Comparison of ENCODE assay signal across 13 mouse cellular contexts in the genomic region with DNA sequence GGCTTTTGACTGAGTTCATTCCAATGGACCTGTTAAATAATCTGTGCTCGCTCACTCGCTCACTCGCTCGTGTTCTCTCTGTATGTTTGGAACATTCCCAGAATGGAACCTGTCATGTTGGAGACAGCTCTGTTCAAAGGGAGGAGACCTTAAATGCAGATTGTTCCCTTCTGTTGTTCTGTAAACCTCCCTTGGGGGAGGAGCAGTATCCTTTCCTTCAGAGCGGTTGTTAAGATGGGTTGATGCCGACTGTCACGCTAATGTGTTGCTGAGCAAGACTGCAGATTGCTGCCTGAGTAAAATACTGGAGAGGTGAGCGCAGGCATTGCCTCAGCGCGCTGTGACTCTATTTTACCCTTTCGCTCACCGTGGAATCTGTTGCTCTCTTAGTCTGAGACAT. TPM values are rescaled to one million over a fixed set of nuclear protein-coding genes. Genes with fewer than 3 reads are reported as not detected.
A peak's percentile ranks its signal among the peaks of the same experiment; 100 is the strongest.
DNase-seq lines count a peak whose midpoint lies in the region; ATAC-seq and TF ChIP-seq lines count a peak whose summit lies in the region.
"Had no signal": no experiment of that assay in that cellular context is flagged by ENCODE, and none has a peak within 500 bp of the region (broad histone marks: within the 10 kb centered on the region; RNA-seq: fewer than 3 reads in every experiment).

No protein-coding gene starts in this region.

- H3K27me3 ChIP-seq in neural tube, embryonic 13.5 days = no peaks in the 10 kb centered on the region
- no peaks in the 10 kb centered on the region for H3K27me3 ChIP-seq in forebrain, embryonic 13.5 days
- H3K27me3 ChIP-seq in hindbrain, embryonic 16.5 days (replicated peaks; ENCODE audit: control insufficient read depth, insufficient read depth, low read length) = no peaks in the 10 kb centered on the region
- H3K27me3 ChIP-seq in heart, embryonic 11.5 days (ENCODE audit: control insufficient read depth, insufficient read depth, low read length) = no peaks in the 10 kb centered on the region
- H3K27me3 ChIP-seq in cerebellum, adult 2 months (ENCODE audit: control insufficient read depth, insufficient read depth, low read length) = no peaks in the 10 kb centered on the region
- H3K27me3 ChIP-seq: liver, embryonic 15.5 days had no signal

- H3K36me3 ChIP-seq in neural tube, embryonic 13.5 days = peaks cover 32% of the 10 kb centered on the region
- H3K36me3 ChIP-seq in forebrain, embryonic 13.5 days (ENCODE audit: poor library complexity, severe bottlenecking) = peaks cover 34% of the 10 kb centered on the region
- H3K36me3 ChIP-seq in hindbrain, embryonic 16.5 days (ENCODE audit: control insufficient read depth, insufficient read depth, low read length) = peaks cover 15% of the 10 kb centered on the region
- H3K36me3 ChIP-seq in heart, embryonic 11.5 days (ENCODE audit: control insufficient read depth, insufficient read depth, low read length) = peaks cover 10% of the 10 kb centered on the region; the same call in 1 of the 2 replicates

- no peak for DNase-seq in neural tube, embryonic 10.5 days (ENCODE audit: extremely low spot score, low spot score)
- no peak for DNase-seq in cerebellum, adult 2 months
- DNase-seq: adrenal gland, adult 2 months; spleen, adult 18-20 months had no signal

- no peak for TF ChIP-seq POLR2A in cerebellum, adult 2 months (IDR thresholded peaks at IDR 0.05; ENCODE audit: borderline replicate concordance, insufficient read depth, low read length)

- no peak for ATAC-seq in neural tube, embryonic 13.5 days (ENCODE audit: low read depth)
- peak; percentile 50; the same call in 1 of the 2 replicates for ATAC-seq in forebrain, embryonic 13.5 days
- ATAC-seq in hindbrain, embryonic 16.5 days = no peak
- no peak for ATAC-seq in inflammation-experienced regulatory T-cells, adult 6 months
- no peak for ATAC-seq in heart, embryonic 11.5 days (replicated peaks; ENCODE audit: insufficient number of reproducible peaks, low FRiP score, low TSS enrichment)

- peak overlapping the region; percentile 4; the same call in 1 of the 2 replicates for H3K9ac ChIP-seq in neural tube, embryonic 13.5 days
- peak overlapping the region; percentile 14; the same call in 1 of the 2 replicates for H3K9ac ChIP-seq in forebrain, embryonic 13.5 days
- H3K9ac ChIP-seq in hindbrain, embryonic 16.5 days (ENCODE audit: low read depth, low read length) = peak overlapping the region; percentile 11; the same call in 1 of the 2 replicates
- no peak overlapping the region for H3K9ac ChIP-seq in heart, embryonic 11.5 days (ENCODE audit: low read depth, low read length)
- H3K9ac ChIP-seq: liver, embryonic 15.5 days had no signal

- WGBS in neural tube, embryonic 13.5 days = 16% methylated on average over 12 of the region's 12 CpGs
- 18% methylated on average over 12 of the region's 12 CpGs for WGBS in forebrain, embryonic 13.5 days
- 19% methylated on average over 12 of the region's 12 CpGs for WGBS in hindbrain, embryonic 16.5 days
- 42% methylated on average over 12 of the region's 12 CpGs for WGBS in heart, embryonic 11.5 days (ENCODE audit: insufficient replicate concordance)
- 46% methylated on average over 12 of the region's 12 CpGs for WGBS in cerebellum, adult 2 months

- no peak overlapping the region for H3K4me3 ChIP-seq in neural tube, embryonic 13.5 days
- H3K4me3 ChIP-seq in forebrain, embryonic 13.5 days = no peak overlapping the region
- no peak overlapping the region for H3K4me3 ChIP-seq in hindbrain, embryonic 16.5 days (ENCODE audit: low read length)
- no peak overlapping the region for H3K4me3 ChIP-seq in heart, embryonic 11.5 days (ENCODE audit: low read depth, low read length)
- H3K4me3 ChIP-seq in cerebellum, adult 2 months (replicated peaks; ENCODE audit: insufficient read depth, low read depth, low read length) = no peak overlapping the region
- H3K4me3 ChIP-seq: erythroblast, embryonic 14.5 days; heart, embryonic 10.5 days; liver, embryonic 15.5 days had no signal

- H3K4me1 ChIP-seq in neural tube, embryonic 13.5 days (replicated peaks) = peaks cover 46% of the 10 kb centered on the region
- peaks cover 45% of the 10 kb centered on the region for H3K4me1 ChIP-seq in forebrain, embryonic 13.5 days
- H3K4me1 ChIP-seq in hindbrain, embryonic 16.5 days (ENCODE audit: control insufficient read depth, insufficient read depth, low read depth, low read length) = peaks cover 10% of the 10 kb centered on the region
- H3K4me1 ChIP-seq in heart, embryonic 11.5 days (ENCODE audit: control insufficient read depth, insufficient read depth, low read length) = no peaks in the 10 kb centered on the region
- H3K4me1 ChIP-seq in cerebellum, adult 2 months (ENCODE audit: control insufficient read depth, insufficient read depth, low read length) = peaks cover 13% of the 10 kb centered on the region; the same call in 1 of the 2 replicates

- no peak for TF ChIP-seq CTCF in cerebellum, adult 2 months (IDR thresholded peaks at IDR 0.05; ENCODE audit: borderline replicate concordance, insufficient read depth, low read depth, low read length)

- H3K27ac ChIP-seq in neural tube, embryonic 13.5 days (replicated peaks) = peak overlapping the region; percentile 20; the same call in 1 of the 2 replicates
- H3K27ac ChIP-seq in forebrain, embryonic 13.5 days = peak overlapping the region; percentile 74
- H3K27ac ChIP-seq in hindbrain, embryonic 16.5 days (ENCODE audit: low read depth, low read length) = no peak overlapping the region
- no peak overlapping the region for H3K27ac ChIP-seq in heart, embryonic 11.5 days (ENCODE audit: low read depth, low read length)
- H3K27ac ChIP-seq in cerebellum, adult 2 months (ENCODE audit: insufficient read depth, low read length) = no peak overlapping the region
- H3K27ac ChIP-seq: heart, embryonic 10.5 days; kidney, postnatal 0 days; liver, embryonic 15.5 days had no signal

- H3K4me2 ChIP-seq in neural tube, embryonic 13.5 days = no peak overlapping the region
- H3K4me2 ChIP-seq in forebrain, embryonic 13.5 days = peak overlapping the region; percentile 34
- peak overlapping the region; percentile 21 for H3K4me2 ChIP-seq in hindbrain, embryonic 16.5 days (ENCODE audit: low read length)
- no peak overlapping the region for H3K4me2 ChIP-seq in heart, embryonic 11.5 days
- H3K4me2 ChIP-seq: liver, embryonic 15.5 days had no signal

- no peaks in the 10 kb centered on the region for H3K9me3 ChIP-seq in neural tube, embryonic 13.5 days
- no peaks in the 10 kb centered on the region for H3K9me3 ChIP-seq in forebrain, embryonic 13.5 days (replicated peaks)
- H3K9me3 ChIP-seq in hindbrain, embryonic 16.5 days (ENCODE audit: control insufficient read depth, low read length) = no peaks in the 10 kb centered on the region
- no peaks in the 10 kb centered on the region for H3K9me3 ChIP-seq in heart, embryonic 11.5 days (replicated peaks; ENCODE audit: control insufficient read depth, low read length)
- H3K9me3 ChIP-seq: heart, embryonic 10.5 days; liver, embryonic 15.5 days had no signal

RNA-seq across cellular contexts. Expression of a gene that starts 46.8 kb away (rescaled TPM):
- 23.2 and 25.4 TPM in 2 replicates for polyA plus RNA-seq in neural tube, embryonic 13.5 days (2015; fragmentation: Nextera tagmentation; extraction: Ambion mirVana)
- 28.2 and 28.6 TPM in 2 replicates for polyA plus RNA-seq in forebrain, embryonic 13.5 days (2015; fragmentation: Nextera tagmentation; extraction: Ambion mirVana)
- 18.8 and 21.4 TPM in 2 replicates for polyA plus RNA-seq in hindbrain, embryonic 16.5 days (2015; fragmentation: Nextera tagmentation; extraction: Ambion mirVana)
- 10 to 100 TPM in 2 of 3 experiments, 1 to 10 TPM in 1; 6.3 to 11.0 (median 10.4) TPM for polyA plus RNA-seq in inflammation-experienced regulatory T-cells, adult 6 months (2017; shearing (Covaris generic))
- 7.1 and 8.2 TPM in 2 replicates for polyA plus RNA-seq in heart, embryonic 11.5 days (2014; fragmentation: Nextera tagmentation; extraction: Ambion mirVana)
- 26.6 and 27.9 TPM in 2 replicates for polyA plus RNA-seq in cerebellum, adult 2 months (2012; rRNA removed)

RNA-seq across cellular contexts. Expression of a gene that starts 58.0 kb away (rescaled TPM):
- polyA plus RNA-seq in neural tube, embryonic 13.5 days (2015; fragmentation: Nextera tagmentation; extraction: Ambion mirVana) = 8.7 and 10.4 TPM in 2 replicates
- 27.6 and 33.8 TPM in 2 replicates for polyA plus RNA-seq in forebrain, embryonic 13.5 days (2015; fragmentation: Nextera tagmentation; extraction: Ambion mirVana)
- polyA plus RNA-seq in hindbrain, embryonic 16.5 days (2015; fragmentation: Nextera tagmentation; extraction: Ambion mirVana) = 13.0 and 13.1 TPM in 2 replicates
- 10 to 100 TPM; 16.6 to 20.9 (median 20.7) TPM for polyA plus RNA-seq in inflammation-experienced regulatory T-cells, adult 6 months (2017; shearing (Covaris generic))
- polyA plus RNA-seq in heart, embryonic 11.5 days (2014; fragmentation: Nextera tagmentation; extraction: Ambion mirVana) = 6.1 and 6.3 TPM in 2 replicates
- polyA plus RNA-seq in cerebellum, adult 2 months (2012; rRNA removed) = 19.6 and 26.0 TPM in 2 replicates
- polyA plus RNA-seq: erythroblast, embryonic 14.5 days had no signal

Comparison
In these comparisons a context has a peak if more than half of its experiments do, and no peak if none do; other contexts are left out.
1. H3K27ac ChIP-seq: peak in neural tube, embryonic 13.5 days (single experiment) and forebrain, embryonic 13.5 days (single experiment); none in hindbrain, embryonic 16.5 days (single experiment), heart, embryonic 11.5 days (single experiment) and cerebellum, adult 2 months (single experiment).
2. H3K4me2 ChIP-seq: peak in forebrain, embryonic 13.5 days (single experiment) and hindbrain, embryonic 16.5 days (single experiment); none in neural tube, embryonic 13.5 days (single experiment) and heart, embryonic 11.5 days (single experiment).